Mouse (Mus musculus): ENCODE measurements around the gene Tmem212. TPM values are rescaled to one million over a fixed set of nuclear protein-coding genes. Genes with fewer than 3 reads are reported as not detected.

Gene Tmem212
- polyA plus RNA-seq, 1 experiment from 2014 or later: not detected

- Histone ChIP-seq H3K9me3 (ENCODE audit: control insufficient read depth, low read length) (no peaks in the 10 kb centered on the region), H3K4me3 (ENCODE audit: low read depth, low read length) (no peak overlapping the region), H3K4me2 (replicated peaks; ENCODE audit: low read depth) (no peak overlapping the region), H3K36me3 (ENCODE audit: control insufficient read depth, insufficient read depth, low read length) (no peaks in the 10 kb centered on the region), H3K27ac (replicated peaks) (no peak overlapping the region), H3K4me1 (replicated peaks; ENCODE audit: control insufficient read depth, insufficient read depth) (no peaks in the 10 kb centered on the region), H3K9ac (ENCODE audit: low read length) (no peak overlapping the region), H3K27me3 (ENCODE audit: control insufficient read depth, insufficient read depth, low read length) (no peaks in the 10 kb centered on the region)
- DNase-seq (ENCODE audit: low spot score) (peak; percentile 1), ATAC-seq (ENCODE audit: low FRiP score, low TSS enrichment) (no peak)
- TF ChIP-seq EP300 (optimal IDR thresholded peaks at IDR 0.05) (no peak), CTCF (IDR thresholded peaks at IDR 0.05; ENCODE audit: low read depth) (no peak)
- 88% methylated on average over 4 of the region's 4 CpGs for WGBS
Measured at GRCm38 (mm10) chr3:27872429-27872828, 23.7 kb downstream of the Tmem212 start.

GRCm38 (mm10) chr3:27871891-27872290 lies 24.3 kb downstream of the Tmem212 start:
- DNase-seq (ENCODE audit: low spot score) (peak; percentile 3), ATAC-seq (ENCODE audit: low FRiP score, low TSS enrichment) (no peak)
- Histone ChIP-seq H3K9me3 (ENCODE audit: control insufficient read depth, low read length) (no peaks in the 10 kb centered on the region), H3K4me1 (replicated peaks; ENCODE audit: control insufficient read depth, insufficient read depth) (no peaks in the 10 kb centered on the region), H3K9ac (ENCODE audit: low read length) (no peak overlapping the region), H3K4me3 (ENCODE audit: low read depth, low read length) (no peak overlapping the region), H3K36me3 (ENCODE audit: control insufficient read depth, insufficient read depth, low read length) (no peaks in the 10 kb centered on the region), H3K27ac (replicated peaks) (no peak overlapping the region), H3K4me2 (replicated peaks; ENCODE audit: low read depth) (no peak overlapping the region), H3K27me3 (ENCODE audit: control insufficient read depth, insufficient read depth, low read length) (no peaks in the 10 kb centered on the region)
- 84% methylated on average over 3 of the region's 3 CpGs for WGBS
- TF ChIP-seq CTCF (IDR thresholded peaks at IDR 0.05; ENCODE audit: low read depth) (no peak), EP300 (optimal IDR thresholded peaks at IDR 0.05) (no peak)

GRCm38 (mm10) chr3:27871371-27871770 lies 24.8 kb downstream of the Tmem212 start:
- TF ChIP-seq EP300 (optimal IDR thresholded peaks at IDR 0.05) (no peak), CTCF (IDR thresholded peaks at IDR 0.05; ENCODE audit: low read depth) (no peak)
- Histone ChIP-seq H3K9me3 (ENCODE audit: control insufficient read depth, low read length) (no peaks in the 10 kb centered on the region), H3K4me3 (ENCODE audit: low read depth, low read length) (no peak overlapping the region), H3K4me1 (replicated peaks; ENCODE audit: control insufficient read depth, insufficient read depth) (no peaks in the 10 kb centered on the region), H3K27ac (replicated peaks) (no peak overlapping the region), H3K4me2 (replicated peaks; ENCODE audit: low read depth) (no peak overlapping the region), H3K27me3 (ENCODE audit: control insufficient read depth, insufficient read depth, low read length) (no peaks in the 10 kb centered on the region), H3K9ac (ENCODE audit: low read length) (no peak overlapping the region), H3K36me3 (ENCODE audit: control insufficient read depth, insufficient read depth, low read length) (no peaks in the 10 kb centered on the region)
- no peak for ATAC-seq (ENCODE audit: low FRiP score, low TSS enrichment)
- DNase-seq (ENCODE audit: low spot score): peak; percentile 10
- WGBS: 65% methylated on average over 4 of the region's 4 CpGs

GRCm38 (mm10) chr3:27868681-27869080 lies 27.5 kb downstream of the Tmem212 start:
- WGBS: 92% methylated on average over 3 of the region's 3 CpGs
- TF ChIP-seq EP300 (optimal IDR thresholded peaks at IDR 0.05): no peak
- TF ChIP-seq CTCF (IDR thresholded peaks at IDR 0.05; ENCODE audit: low read depth): no peak

GRCm38 (mm10) chr3:27867731-27868130 lies 28.4 kb downstream of the Tmem212 start:
- no peaks in the 10 kb centered on the region for H3K9me3 ChIP-seq (ENCODE audit: control insufficient read depth, low read length)
- no peak overlapping the region for H3K4me3 ChIP-seq (ENCODE audit: low read depth, low read length)
- H3K27me3 ChIP-seq (ENCODE audit: control insufficient read depth, insufficient read depth, low read length): no peaks in the 10 kb centered on the region
- H3K9ac ChIP-seq (ENCODE audit: low read length): no peak overlapping the region
- H3K4me1 ChIP-seq (replicated peaks; ENCODE audit: control insufficient read depth, insufficient read depth): peaks cover 2% of the 10 kb centered on the region; the same call in 1 of the 2 replicates
- H3K27ac ChIP-seq (replicated peaks): no peak overlapping the region
- ATAC-seq (ENCODE audit: low FRiP score, low TSS enrichment) (no peak), DNase-seq (ENCODE audit: low spot score) (peak; percentile 6)
- no peak for TF ChIP-seq CTCF (IDR thresholded peaks at IDR 0.05; ENCODE audit: low read depth)
- TF ChIP-seq EP300 (optimal IDR thresholded peaks at IDR 0.05): no peak
- H3K36me3 ChIP-seq (ENCODE audit: control insufficient read depth, insufficient read depth, low read length): no peaks in the 10 kb centered on the region
- no peak overlapping the region for H3K4me2 ChIP-seq (replicated peaks; ENCODE audit: low read depth)
- 63% methylated on average over 3 of the region's 3 CpGs for WGBS

More at GRCm38 (mm10) chr3:27868681-27869080, 27.5 kb downstream of the Tmem212 start:
- DNase-seq (ENCODE audit: low spot score) (peak; percentile 4), ATAC-seq (ENCODE audit: low FRiP score, low TSS enrichment) (no peak)
- no peak overlapping the region for H3K27ac ChIP-seq (replicated peaks)
- no peaks in the 10 kb centered on the region for H3K27me3 ChIP-seq (ENCODE audit: control insufficient read depth, insufficient read depth, low read length)
- H3K4me2 ChIP-seq (replicated peaks; ENCODE audit: low read depth): no peak overlapping the region
- H3K4me1 ChIP-seq (replicated peaks; ENCODE audit: control insufficient read depth, insufficient read depth): no peaks in the 10 kb centered on the region
- no peak overlapping the region for H3K9ac ChIP-seq (ENCODE audit: low read length)
- H3K4me3 ChIP-seq (ENCODE audit: low read depth, low read length): no peak overlapping the region
- H3K9me3 ChIP-seq (ENCODE audit: control insufficient read depth, low read length): no peaks in the 10 kb centered on the region
- H3K36me3 ChIP-seq (ENCODE audit: control insufficient read depth, insufficient read depth, low read length): no peaks in the 10 kb centered on the region

GRCm38 (mm10) chr3:27862821-27863740 lies 33.1 kb downstream of the Tmem212 start:
- Histone ChIP-seq H3K27ac (replicated peaks) (peak overlapping the region; percentile 91), H3K36me3 (ENCODE audit: control insufficient read depth, insufficient read depth, low read length) (no peaks in the 10 kb centered on the region), H3K9me3 (ENCODE audit: control insufficient read depth, low read length) (no peaks in the 10 kb centered on the region), H3K27me3 (ENCODE audit: control insufficient read depth, insufficient read depth, low read length) (no peaks in the 10 kb centered on the region), H3K4me2 (replicated peaks; ENCODE audit: low read depth) (peak overlapping the region; percentile 52), H3K4me1 (replicated peaks; ENCODE audit: control insufficient read depth, insufficient read depth) (peaks cover 15% of the 10 kb centered on the region), H3K4me3 (ENCODE audit: low read depth, low read length) (peak overlapping the region; percentile 19; the same call in 1 of the 2 replicates), H3K9ac (ENCODE audit: low read length) (peak overlapping the region; percentile 50)
- TF ChIP-seq CTCF (IDR thresholded peaks at IDR 0.05; ENCODE audit: low read depth): peak; percentile 66
- TF ChIP-seq EP300 (optimal IDR thresholded peaks at IDR 0.05): no peak
- WGBS: 5% methylated on average over 16 of the region's 16 CpGs
- peak; percentile 76 for DNase-seq (ENCODE audit: low spot score)
- ATAC-seq (ENCODE audit: low FRiP score, low TSS enrichment): peak; percentile 88
